Mouse (Mus musculus): ENCODE results near the gene Fyb.

The Fyb gene

GRCm38 (mm10) chr15:6600314-6600713, 77.7 kb downstream of the Fyb start:
- DNase-seq (ENCODE audit: low spot score): no peak

GRCm38 (mm10) chr15:6601330-6601729, 78.7 kb downstream of the Fyb start:
- DNase-seq (ENCODE audit: low spot score): no peak

- DNase-seq (ENCODE audit: low spot score): no peak
Measured at GRCm38 (mm10) chr15:6602003-6602402, 79.3 kb downstream of the Fyb start.

GRCm38 (mm10) chr15:6610703-6611102, 88.0 kb downstream of the Fyb start:
- no peak for DNase-seq (ENCODE audit: low spot score)

- DNase-seq (ENCODE audit: low spot score): no peak
Measured at GRCm38 (mm10) chr15:6612835-6613234, 90.2 kb downstream of the Fyb start.

- DNase-seq (ENCODE audit: low spot score): no peak
Measured at GRCm38 (mm10) chr15:6616382-6617149, 93.9 kb downstream of the Fyb start.

- no peak for DNase-seq (ENCODE audit: low spot score)
Measured at GRCm38 (mm10) chr15:6619558-6620316, 97.1 kb downstream of the Fyb start.

- DNase-seq (ENCODE audit: low spot score): peak; percentile 19
Measured at GRCm38 (mm10) chr15:6622512-6622911, 99.9 kb downstream of the Fyb start.

GRCm38 (mm10) chr15:6623529-6624228, 101.0 kb downstream of the Fyb start:
- no peak for DNase-seq (ENCODE audit: low spot score)

GRCm38 (mm10) chr15:6624365-6625182, 101.9 kb downstream of the Fyb start:
- DNase-seq (ENCODE audit: low spot score): no peak

- DNase-seq (ENCODE audit: low spot score): no peak
Measured at GRCm38 (mm10) chr15:6625607-6626033, 103.0 kb downstream of the Fyb start.

- no peak for DNase-seq (ENCODE audit: low spot score)
Measured at GRCm38 (mm10) chr15:6626123-6626522, 103.5 kb downstream of the Fyb start.

- no peak for DNase-seq (ENCODE audit: low spot score)
Measured at GRCm38 (mm10) chr15:6628431-6629077, 105.9 kb downstream of the Fyb start.

- DNase-seq (ENCODE audit: low spot score): no peak
Measured at GRCm38 (mm10) chr15:6629174-6629573, 106.5 kb downstream of the Fyb start.

- no peak for DNase-seq (ENCODE audit: low spot score)
Measured at GRCm38 (mm10) chr15:6635405-6635804, 112.8 kb downstream of the Fyb start.

GRCm38 (mm10) chr15:6642223-6642622, 119.6 kb downstream of the Fyb start:
- no peak for DNase-seq (ENCODE audit: low spot score)

- no peak for DNase-seq (ENCODE audit: low spot score)
Measured at GRCm38 (mm10) chr15:6645498-6645897, 122.8 kb downstream of the Fyb start.

GRCm38 (mm10) chr15:6647066-6647465, 124.4 kb downstream of the Fyb start:
- no peak for DNase-seq (ENCODE audit: low spot score)

GRCm38 (mm10) chr15:6648757-6649403, 126.2 kb downstream of the Fyb start:
- DNase-seq (ENCODE audit: low spot score): no peak

- no peak for DNase-seq (ENCODE audit: low spot score)
Measured at GRCm38 (mm10) chr15:6653046-6653445, 130.4 kb downstream of the Fyb start.

GRCm38 (mm10) chr15:6658081-6658480, 135.4 kb downstream of the Fyb start:
- no peak for DNase-seq (ENCODE audit: low spot score)

Data from ovary, adult 18-20 months (tissue).